Mouse (Mus musculus) liver, postnatal 0 days (tissue): Measurements from ENCODE around the gene Taf1a.

ENCODE experiments used
- CTCF ChIP-seq: sonication (generic); IDR thresholded peaks from 2 replicates; pipeline ENCODE4 v1.5.1; 2016; ENCODE audit warnings: antibody characterized with exemption, low read depth
- EP300 ChIP-seq: IDR thresholded peaks from 2 replicates; pipeline ENCODE4 v1.6.1; 2016; ENCODE audit warnings: antibody characterized with exemption, low read depth, mild to moderate bottlenecking

DNA sequence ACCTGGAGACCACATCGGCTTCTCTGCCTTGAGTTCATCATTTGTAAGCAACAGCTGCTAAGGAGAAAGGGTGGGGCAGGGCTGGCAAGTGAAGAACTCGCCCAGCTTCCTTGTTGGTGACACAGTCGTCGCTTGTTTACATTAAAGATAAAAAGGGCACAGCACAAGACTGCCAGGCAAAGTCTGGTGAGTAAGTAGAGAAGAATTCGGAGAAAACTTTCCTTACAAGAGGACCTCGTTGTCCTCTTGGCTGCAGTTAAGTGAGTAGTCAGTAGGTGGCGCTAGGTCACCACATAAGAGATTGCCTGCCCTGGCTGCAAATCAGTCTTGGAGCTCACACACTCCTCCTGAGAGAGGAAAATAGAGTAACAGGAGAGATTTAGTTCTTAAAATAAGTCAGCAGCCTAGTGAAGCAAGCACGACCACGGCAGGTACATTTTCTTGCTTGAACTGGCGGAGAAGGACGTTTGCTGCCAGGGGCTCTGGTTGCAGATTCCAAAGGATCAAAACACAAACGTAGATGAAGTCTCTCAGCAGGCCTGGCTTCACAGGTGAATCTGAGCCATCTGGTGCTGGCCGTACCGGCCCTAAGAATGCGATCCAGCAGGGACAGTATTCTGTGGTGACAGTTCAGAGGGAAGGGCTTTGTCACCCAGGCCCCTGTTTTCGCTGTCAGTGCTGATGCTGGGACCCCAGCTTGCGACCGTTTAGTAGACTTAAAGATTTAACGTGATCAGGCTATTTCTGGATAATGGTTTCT, 53.4 kb downstream of the Taf1a start:
- peak; percentile 92 for TF ChIP-seq CTCF
- TF ChIP-seq EP300, result no peak
